21 mouse cellular contexts compared by ENCODE assay signal in genomic region chr3:127035540-127035939, GRCm38 (mm10).
DNase-seq lines count a peak whose midpoint lies in the region; ATAC-seq and TF ChIP-seq lines count a peak whose summit lies in the region.
"Had no signal": no experiment of that assay in that cellular context is flagged by ENCODE, and none has a peak within 500 bp of the region (broad histone marks: within the 10 kb centered on the region; RNA-seq: fewer than 3 reads in every experiment).

No protein-coding gene starts in this region.

- no peak for TF ChIP-seq CTCF in embryonic fibroblast, embryonic 13.5 days (IDR thresholded peaks at IDR 0.05; ENCODE audit: borderline replicate concordance, insufficient read depth, low read length)
- no peak for TF ChIP-seq CTCF in left cerebral cortex, adult 2 months (IDR thresholded peaks at IDR 0.05)

- H3K9me3 ChIP-seq in hindbrain, embryonic 11.5 days (ENCODE audit: control insufficient read depth, low read length), result no peaks in the 10 kb centered on the region
- no peaks in the 10 kb centered on the region for H3K9me3 ChIP-seq in neural tube, embryonic 15.5 days (replicated peaks)
- H3K9me3 ChIP-seq: midbrain, embryonic 15.5 days had no signal

- H3K4me1 ChIP-seq in embryonic fibroblast, embryonic 13.5 days (ENCODE audit: control insufficient read depth, insufficient read depth, low read length), result peaks cover 12% of the 10 kb centered on the region
- H3K4me1 ChIP-seq in hindbrain, embryonic 11.5 days (replicated peaks; ENCODE audit: control insufficient read depth, insufficient read depth, low read length), result no peaks in the 10 kb centered on the region
- no peaks in the 10 kb centered on the region for H3K4me1 ChIP-seq in neural tube, embryonic 15.5 days
- H3K4me1 ChIP-seq: midbrain, embryonic 15.5 days had no signal

- intact Hi-C loops in left cerebral cortex, adult 2 months (cut with DNase I), result loop anchor here (1.0 to 5.0 kb wide), 2 partner anchors 40 to 127 kb away; no protein-coding TSS in a partner anchor

- no peak overlapping the region for H3K4me3 ChIP-seq in embryonic fibroblast, embryonic 13.5 days (ENCODE audit: insufficient read depth, low read length)
- no peak overlapping the region for H3K4me3 ChIP-seq in left cerebral cortex, adult 2 months
- no peak overlapping the region for H3K4me3 ChIP-seq in hindbrain, embryonic 11.5 days (ENCODE audit: low read depth, low read length)
- H3K4me3 ChIP-seq in neural tube, embryonic 15.5 days (replicated peaks), result no peak overlapping the region
- H3K4me3 ChIP-seq: gastrocnemius, adult 2 months; midbrain, embryonic 15.5 days had no signal

- 89% methylated on average over 12 of the region's 12 CpGs for WGBS in hindbrain, embryonic 11.5 days
- WGBS in neural tube, embryonic 15.5 days, result 91% methylated on average over 12 of the region's 12 CpGs

- no peaks in the 10 kb centered on the region for H3K36me3 ChIP-seq in hindbrain, embryonic 11.5 days (ENCODE audit: control insufficient read depth, insufficient read depth, low read length)
- peaks cover 30% of the 10 kb centered on the region for H3K36me3 ChIP-seq in neural tube, embryonic 15.5 days

- no peak overlapping the region for H3K4me2 ChIP-seq in hindbrain, embryonic 11.5 days (replicated peaks; ENCODE audit: low read depth, low read length)
- no peak overlapping the region for H3K4me2 ChIP-seq in neural tube, embryonic 15.5 days
- H3K4me2 ChIP-seq: midbrain, embryonic 15.5 days had no signal

- TF ChIP-seq POLR2A in embryonic fibroblast, embryonic 13.5 days (IDR thresholded peaks at IDR 0.05; ENCODE audit: low read depth, low read length), result no peak

- no peak overlapping the region for H3K9ac ChIP-seq in hindbrain, embryonic 11.5 days (ENCODE audit: low read depth, low read length)
- no peak overlapping the region for H3K9ac ChIP-seq in neural tube, embryonic 15.5 days (replicated peaks)
- H3K9ac ChIP-seq: midbrain, embryonic 15.5 days had no signal

- peak; percentile 74 to 85 for DNase-seq in frontal cortex, postnatal 36 days (ENCODE audit: low spot score in 2 of 2)
- peak; percentile 55 to 64 for DNase-seq in left cerebral cortex, adult 2 months (ENCODE audit: extremely low spot score in 1 of 2, low spot score in 2 of 2)
- peak; percentile 85 for DNase-seq in right cerebral cortex, adult 2 months (ENCODE audit: low spot score in 2 of 2)
- no peak for DNase-seq in hindbrain, embryonic 11.5 days (ENCODE audit: low spot score)
- DNase-seq in lung, postnatal 25 days (ENCODE audit: low spot score), result no peak
- DNase-seq in cerebellum, postnatal 10 days, result no peak
- DNase-seq: adrenal gland, postnatal 14 days; cerebellum, postnatal 36 days; gastrocnemius, adult 2 months; heart, postnatal 14 days; kidney, adult 2 months; kidney, postnatal 4 days; liver; lung, adult 18-20 months; thymus, postnatal 36 days had no signal

- ATAC-seq in hindbrain, embryonic 11.5 days (ENCODE audit: low FRiP score), result no peak
- ATAC-seq in neural tube, embryonic 15.5 days (ENCODE audit: low FRiP score), result no peak
- ATAC-seq: hindbrain, embryonic 16.5 days; midbrain, embryonic 15.5 days had no signal

- no peaks in the 10 kb centered on the region for H3K27me3 ChIP-seq in hindbrain, embryonic 11.5 days (ENCODE audit: control insufficient read depth, insufficient read depth, low read length)
- H3K27me3 ChIP-seq in neural tube, embryonic 15.5 days (replicated peaks), result no peaks in the 10 kb centered on the region
- H3K27me3 ChIP-seq: midbrain, embryonic 15.5 days had no signal

- peak overlapping the region; percentile 44 for H3K27ac ChIP-seq in embryonic fibroblast, embryonic 13.5 days (ENCODE audit: insufficient read depth, low read length)
- peak overlapping the region; percentile 83 for H3K27ac ChIP-seq in left cerebral cortex, adult 2 months
- no peak overlapping the region for H3K27ac ChIP-seq in hindbrain, embryonic 11.5 days (ENCODE audit: low read depth, low read length)
- H3K27ac ChIP-seq in neural tube, embryonic 15.5 days (replicated peaks), result no peak overlapping the region
- H3K27ac ChIP-seq: gastrocnemius, adult 2 months; macrophage; midbrain, embryonic 15.5 days; stomach, postnatal 0 days had no signal

Comparison
In these comparisons a context has a peak if more than half of its experiments do, and no peak if none do; other contexts are left out.
1. H3K27ac ChIP-seq: peak in embryonic fibroblast, embryonic 13.5 days (single experiment) and left cerebral cortex, adult 2 months (single experiment); none in hindbrain, embryonic 11.5 days (single experiment) and neural tube, embryonic 15.5 days (single experiment).
2. DNase-seq: peak in frontal cortex, postnatal 36 days (2 of 2), left cerebral cortex, adult 2 months (2 of 2) and right cerebral cortex, adult 2 months (2 of 2); none in hindbrain, embryonic 11.5 days (single experiment), lung, postnatal 25 days (single experiment) and cerebellum, postnatal 10 days (0 of 2).